Mouse (Mus musculus): ENCODE results near the gene Pth1r. TPM values are rescaled to one million over a fixed set of nuclear protein-coding genes. Genes with fewer than 3 reads are reported as not detected.

Pth1r gene
- total RNA-seq, 2 experiments from 2014 or later = 5.6 to 6.5 TPM

- DNase-seq (ENCODE audit: low spot score in 2 of 2) = no peak
Observed at GRCm38 (mm10) chr9:110718071-110718470, 28.9 kb downstream of the Pth1r start.

- DNase-seq (ENCODE audit: low spot score in 2 of 2) = peak; percentile 61 to 79
Observed at GRCm38 (mm10) chr9:110716775-110717174, 30.2 kb downstream of the Pth1r start.

GRCm38 (mm10) chr9:110715426-110715825, 31.5 kb downstream of the Pth1r start:
- no peak for DNase-seq (ENCODE audit: low spot score in 2 of 2)

GRCm38 (mm10) chr9:110713389-110713788, 33.6 kb downstream of the Pth1r start:
- no peak for DNase-seq (ENCODE audit: low spot score in 2 of 2)

GRCm38 (mm10) chr9:110712545-110712944, 34.4 kb downstream of the Pth1r start:
- DNase-seq (ENCODE audit: low spot score in 2 of 2) = no peak

- no peak for DNase-seq (ENCODE audit: low spot score in 2 of 2)
Observed at GRCm38 (mm10) chr9:110711996-110712395, 34.9 kb downstream of the Pth1r start.

- DNase-seq (ENCODE audit: low spot score in 2 of 2) = no peak
Observed at GRCm38 (mm10) chr9:110711532-110711931, 35.4 kb downstream of the Pth1r start.

GRCm38 (mm10) chr9:110709640-110710258, 37.2 kb downstream of the Pth1r start:
- peak; percentile 76 to 85 for DNase-seq (ENCODE audit: low spot score in 2 of 2)

GRCm38 (mm10) chr9:110706784-110707183, 40.2 kb downstream of the Pth1r start:
- DNase-seq (ENCODE audit: low spot score in 2 of 2) = no peak

GRCm38 (mm10) chr9:110703951-110704350, 43.0 kb downstream of the Pth1r start:
- no peak for DNase-seq (ENCODE audit: low spot score in 2 of 2)

- no peak for DNase-seq (ENCODE audit: low spot score in 2 of 2)
Observed at GRCm38 (mm10) chr9:110702848-110703247, 44.1 kb downstream of the Pth1r start.

- DNase-seq (ENCODE audit: low spot score in 2 of 2) = no peak
Observed at GRCm38 (mm10) chr9:110701114-110702032, 45.6 kb downstream of the Pth1r start.

GRCm38 (mm10) chr9:110699574-110699973, 47.4 kb downstream of the Pth1r start:
- DNase-seq (ENCODE audit: low spot score in 2 of 2) = no peak

- DNase-seq (ENCODE audit: low spot score in 2 of 2) = no peak
Observed at GRCm38 (mm10) chr9:110697465-110697864, 49.5 kb downstream of the Pth1r start.

GRCm38 (mm10) chr9:110696427-110696826, 50.5 kb downstream of the Pth1r start:
- no peak for DNase-seq (ENCODE audit: low spot score in 2 of 2)

- no peak for DNase-seq (ENCODE audit: low spot score in 2 of 2)
Observed at GRCm38 (mm10) chr9:110695165-110695755, 51.7 kb downstream of the Pth1r start.

GRCm38 (mm10) chr9:110689261-110689779, 57.6 kb downstream of the Pth1r start:
- no peak for DNase-seq (ENCODE audit: low spot score in 2 of 2)

- no peak for DNase-seq (ENCODE audit: low spot score in 2 of 2)
Observed at GRCm38 (mm10) chr9:110687846-110688245, 59.1 kb downstream of the Pth1r start.

- DNase-seq (ENCODE audit: low spot score in 2 of 2) = no peak
Observed at GRCm38 (mm10) chr9:110687061-110687460, 59.9 kb downstream of the Pth1r start.

- DNase-seq (ENCODE audit: low spot score in 2 of 2) = no peak
Observed at GRCm38 (mm10) chr9:110686472-110686871, 60.5 kb downstream of the Pth1r start.

GRCm38 (mm10) chr9:110685591-110685990, 61.4 kb downstream of the Pth1r start:
- DNase-seq (ENCODE audit: low spot score in 2 of 2) = no peak

GRCm38 (mm10) chr9:110685187-110685586, 61.8 kb downstream of the Pth1r start:
- no peak for DNase-seq (ENCODE audit: low spot score in 2 of 2)
